Mouse (Mus musculus): ENCODE data around the gene Kremen2.
A peak's percentile ranks its signal among the peaks of the same experiment; 100 is the strongest.

Kremen2 gene

DNA sequence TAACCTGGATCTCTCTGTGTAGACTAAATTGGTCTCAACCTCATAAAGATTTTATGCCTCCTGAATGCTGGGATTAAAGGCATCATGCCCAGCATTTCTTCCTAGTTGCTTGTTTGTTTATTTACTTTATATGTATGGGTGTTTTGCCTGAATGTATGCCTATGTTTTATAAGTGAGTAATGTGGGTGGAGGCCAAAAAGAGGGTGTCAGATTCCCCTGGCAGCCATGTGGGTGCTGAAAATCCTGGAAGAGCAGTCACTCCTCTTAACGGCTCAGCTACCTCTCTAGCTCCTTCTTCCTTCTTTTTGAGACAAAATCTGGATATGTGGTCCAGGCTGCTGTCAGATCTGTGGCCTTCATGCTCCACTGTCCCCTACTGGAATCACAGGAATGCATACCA lies 15.2 kb downstream of the Kremen2 start:
- no peak for DNase-seq (ENCODE audit: low read depth)

DNA sequence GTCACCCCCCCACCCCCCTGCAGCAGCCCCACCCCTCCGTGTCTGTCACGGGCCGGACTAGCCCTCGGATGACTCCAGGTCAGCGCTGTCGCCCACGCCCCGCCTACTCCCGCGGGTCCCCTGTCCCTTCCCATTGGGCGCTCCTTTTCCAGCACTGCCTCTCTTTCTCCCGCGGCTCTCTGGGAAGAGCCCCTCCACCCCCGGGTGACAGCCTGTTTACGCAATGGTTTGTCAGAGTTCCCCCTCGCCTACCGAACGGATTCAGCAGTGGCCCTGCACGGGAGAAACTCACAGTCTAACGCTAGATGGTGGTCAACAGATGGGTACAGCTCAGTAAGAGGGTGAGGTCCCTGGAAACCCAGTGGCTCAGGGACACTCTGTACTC lies 18.9 kb downstream of the Kremen2 start:
- no peak for DNase-seq (ENCODE audit: low read depth)

DNA sequence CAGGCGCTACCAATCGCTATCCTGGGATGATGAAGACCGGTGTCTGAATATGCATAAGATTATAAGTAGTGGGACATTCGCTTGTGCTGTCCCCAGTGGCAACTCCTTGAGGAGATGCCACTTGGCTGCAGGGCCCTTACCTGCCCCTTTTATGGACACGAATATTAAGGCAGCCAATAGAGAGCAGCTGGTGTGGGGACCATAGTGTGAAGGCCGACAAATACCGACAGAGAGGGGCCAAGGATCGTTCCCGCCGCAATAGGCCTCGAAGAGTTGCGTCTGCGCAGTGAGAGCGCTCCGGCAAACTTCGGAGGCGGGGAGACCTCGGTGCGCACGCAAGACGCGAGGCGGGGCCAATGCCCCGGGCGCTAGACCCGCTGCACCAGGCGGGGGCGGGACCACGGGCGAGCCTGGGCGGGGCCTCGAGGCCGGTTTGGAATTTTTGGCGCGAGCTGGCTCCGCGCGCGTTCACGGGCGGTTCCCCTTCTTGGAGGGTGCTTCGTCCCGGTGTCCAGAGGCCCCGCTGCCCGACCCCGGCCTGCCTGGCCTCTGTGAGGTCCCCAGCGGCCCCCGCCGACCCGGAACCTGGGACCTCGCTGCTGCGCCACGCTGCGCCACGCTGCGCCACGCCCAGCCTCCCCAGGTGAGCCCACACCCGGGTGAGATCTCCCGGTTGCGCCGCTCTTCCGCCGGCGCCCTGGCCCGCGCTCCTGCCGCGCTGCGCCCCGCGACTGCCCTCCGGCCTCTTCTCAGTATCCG lies 19.5 kb downstream of the Kremen2 start, which contains the start of gene Pkmyt1:
Gene Pkmyt1, plus strand, starts transcription at position 338 of the 759 bp plus-strand sequence.
- peak; percentile 89 for DNase-seq (ENCODE audit: low read depth)

DNA sequence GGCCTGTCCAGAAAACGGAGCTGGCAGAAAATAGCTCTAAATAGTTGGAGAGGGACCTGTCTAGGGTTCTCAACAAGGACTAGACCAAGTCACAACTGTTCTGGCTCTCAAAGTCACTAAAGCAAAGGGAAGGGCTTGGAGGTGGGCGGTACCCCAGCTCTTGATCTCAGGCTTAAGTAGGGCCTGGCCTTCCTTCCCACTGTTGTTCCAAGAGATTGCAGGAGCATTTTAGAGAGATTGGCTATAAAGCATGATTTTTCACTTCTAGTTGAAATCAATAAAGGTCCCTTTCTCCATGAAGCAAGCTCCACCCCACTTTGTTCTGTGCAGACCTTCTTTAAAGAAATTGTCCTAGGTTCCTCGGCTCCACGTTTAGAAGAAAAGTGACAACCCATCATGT lies 20.2 kb downstream of the Kremen2 start:
- DNase-seq (ENCODE audit: low read depth): no peak

GRCm38 (mm10) chr17:23722376-23723125 lies 23.1 kb downstream of the Kremen2 start, which contains the start of gene 1520401A03Rik:
TSS of gene 1520401A03Rik (minus strand) at chr17:23722783.
- no peak for DNase-seq (ENCODE audit: low read depth)

DNA sequence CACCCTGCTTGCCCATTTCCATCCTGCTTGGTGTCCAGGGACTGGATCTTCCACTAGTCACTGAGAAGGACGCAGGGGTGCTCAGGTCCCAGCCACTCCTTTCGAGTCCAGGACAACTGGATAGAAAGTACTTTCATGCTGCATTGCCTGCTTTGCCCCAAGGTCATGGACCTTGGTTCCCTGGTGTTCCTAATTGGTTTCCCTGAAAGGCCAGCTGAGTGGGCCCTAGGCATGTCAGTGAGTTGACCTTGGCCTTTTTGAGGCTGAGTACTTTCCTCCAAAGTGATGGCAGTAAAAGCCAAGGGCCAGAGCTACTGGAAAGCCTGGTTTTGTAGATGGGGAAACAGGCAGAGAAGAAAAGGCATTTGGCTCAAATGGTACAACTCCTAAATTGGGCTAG lies 23.7 kb downstream of the Kremen2 start:
- DNase-seq (ENCODE audit: low read depth): no peak

DNA sequence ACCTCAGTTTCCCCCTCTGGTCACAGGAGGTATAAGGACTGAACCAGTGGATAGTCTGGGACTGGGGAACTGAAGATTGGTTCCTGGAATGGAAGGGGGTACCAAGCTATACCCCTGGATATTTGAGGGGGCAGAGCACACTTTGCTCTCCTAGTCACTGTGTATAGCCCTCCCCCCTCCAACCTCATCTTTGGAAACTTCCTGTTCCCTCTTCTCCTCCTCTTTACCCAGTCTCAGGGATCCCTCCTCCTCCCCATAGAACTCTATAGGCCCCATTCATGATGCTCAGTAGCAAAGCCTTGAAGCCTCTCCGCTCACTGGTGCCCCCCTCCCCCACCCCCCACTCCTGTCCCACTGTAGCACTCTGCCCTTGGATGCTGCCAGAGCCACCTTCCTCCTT lies 26.2 kb downstream of the Kremen2 start:
- DNase-seq (ENCODE audit: low read depth): no peak

DNA sequence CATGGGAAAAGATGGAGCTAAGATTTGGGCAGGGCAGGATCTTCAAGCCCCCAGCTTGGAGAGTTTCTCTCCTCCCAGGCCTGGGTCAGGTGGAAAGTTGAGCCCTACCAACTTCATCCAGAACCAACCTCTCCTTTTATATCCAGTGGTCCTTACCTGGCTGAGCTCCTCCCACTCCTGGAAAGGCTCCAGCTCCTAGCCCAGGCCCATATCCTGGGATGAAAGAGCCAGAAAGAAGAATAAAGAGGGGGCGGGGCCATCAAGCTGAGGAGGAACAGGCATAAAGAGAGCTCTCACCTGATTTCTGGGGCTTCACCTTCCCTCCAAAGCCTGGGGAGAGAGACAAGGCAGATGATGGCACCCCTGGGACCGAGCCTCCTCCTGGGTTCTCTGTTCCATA lies 28.6 kb downstream of the Kremen2 start:
- no peak for DNase-seq (ENCODE audit: low read depth)

- peak; percentile 57 for DNase-seq (ENCODE audit: low read depth)
These were observed 39.4 kb downstream of the Kremen2 start for GRCm38 (mm10) chr17:23706212-23706611.

GRCm38 (mm10) chr17:23705525-23706104 lies 40.0 kb downstream of the Kremen2 start:
- DNase-seq (ENCODE audit: low read depth): no peak

GRCm38 (mm10) chr17:23704741-23705140 lies 40.9 kb downstream of the Kremen2 start:
- DNase-seq (ENCODE audit: low read depth): no peak

GRCm38 (mm10) chr17:23703301-23703700 lies 42.3 kb downstream of the Kremen2 start:
- DNase-seq (ENCODE audit: low read depth): no peak

DNA sequence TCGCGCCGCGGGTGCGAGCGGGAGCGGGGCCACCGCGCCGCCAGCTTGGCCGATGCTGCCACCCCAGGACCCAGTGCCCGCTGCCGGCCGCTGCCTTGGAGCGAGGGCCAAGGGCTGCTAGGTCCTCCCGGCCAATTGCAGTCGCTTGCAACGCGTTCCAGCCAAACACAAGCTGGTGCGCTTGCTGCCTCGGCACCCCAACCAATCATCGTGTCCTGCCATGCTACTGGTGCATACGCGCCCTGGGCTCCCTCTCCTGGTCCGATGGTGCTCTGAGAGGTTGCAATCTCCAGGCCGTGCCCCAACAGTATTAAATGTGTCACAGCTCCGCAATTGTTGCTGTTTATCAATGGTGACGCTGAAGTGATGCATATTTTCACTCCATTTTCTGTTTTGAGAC lies 45.6 kb downstream of the Kremen2 start:
- peak; percentile 85 for DNase-seq (ENCODE audit: low read depth)

GRCm38 (mm10) chr17:23699131-23700077 lies 46.2 kb downstream of the Kremen2 start:
- DNase-seq (ENCODE audit: low read depth): no peak

GRCm38 (mm10) chr17:23695801-23696200 lies 49.8 kb downstream of the Kremen2 start:
- DNase-seq (ENCODE audit: low read depth): no peak

GRCm38 (mm10) chr17:23694491-23694890 lies 51.1 kb downstream of the Kremen2 start:
- no peak for DNase-seq (ENCODE audit: low read depth)
